Mouse (Mus musculus) kidney, embryonic 14.5 days (tissue): ENCODE measurements around the gene Rbm48. TPM values are rescaled to one million over a fixed set of nuclear protein-coding genes. Genes with fewer than 3 reads are reported as not detected.
A peak's percentile ranks its signal among the peaks of the same experiment; 100 is the strongest.
"Not testable (repeated sequence)": the region's sequence is repeated elsewhere in the genome, so short reads cannot be mapped to it uniquely, and the experiment has no call there.

Experiments
- ATAC-seq: fragments of 200-750 bp; cut with Nextera tagmentation; 2 replicates; pipeline ENCODE4 v1.8.0; 2017; ENCODE audit warnings: moderate number of reproducible peaks, mild to moderate bottlenecking, moderate TSS enrichment, moderate library complexity; ENCODE audit not compliant: low FRiP score, low TSS enrichment
- H3K27ac ChIP-seq: fragments of 300-500 bp; sonication (generic); 2 replicates; pipeline ENCODE4 v1.5.1; 2014; ENCODE audit warnings: low read depth, mild to moderate bottlenecking, low read length, moderate library complexity, mixed read lengths
- H3K27me3 ChIP-seq: fragments of 300-500 bp; sonication (generic); 2 replicates; pipeline ENCODE4 v1.6.1; 2014; ENCODE audit warnings: mild to moderate bottlenecking, low read length; ENCODE audit not compliant: control insufficient read depth, insufficient read depth
- H3K36me3 ChIP-seq: fragments of 300-500 bp; sonication (generic); 2 replicates; pipeline ENCODE4 v1.6.1; 2014; ENCODE audit warnings: low read length, mixed read lengths; ENCODE audit not compliant: control insufficient read depth, insufficient read depth
- H3K4me1 ChIP-seq: fragments of 300-500 bp; sonication (generic); 2 replicates; pipeline ENCODE4 v1.6.1; 2014; ENCODE audit warnings: low read length, mixed read lengths; ENCODE audit not compliant: control insufficient read depth, insufficient read depth
- H3K4me2 ChIP-seq: fragments of 300-500 bp; sonication (generic); replicated peaks from 2 replicates; pipeline ENCODE4 v1.6.1; 2014; ENCODE audit warnings: low read depth, mild to moderate bottlenecking, low read length
- H3K4me3 ChIP-seq: fragments of 300-500 bp; sonication (generic); 2 replicates; pipeline ENCODE4 v1.5.1; 2014; ENCODE audit warnings: mild to moderate bottlenecking, low read length
- H3K9ac ChIP-seq: fragments of 300-500 bp; sonication (generic); 2 replicates; pipeline ENCODE4 v1.6.1; 2014; ENCODE audit warnings: low read depth, mild to moderate bottlenecking, low read length, moderate library complexity
- H3K9me3 ChIP-seq: fragments of 300-500 bp; sonication (generic); 2 replicates; pipeline ENCODE4 v1.6.1; 2016; ENCODE audit warnings: low read length; ENCODE audit not compliant: control insufficient read depth
- WGBS: fragments of 180-500 bp; shearing (Covaris S2); extraction: QIAGEN DNeasy Blood & Tissue Kit; methylation state at CpG from one replicate; pipeline ENCODE4 v1.1.7; 2014; 5-methylcytosine and 5-hydroxymethylcytosine counted together
- polyA plus RNA-seq: library from polyadenylated mRNA; unstranded; fragments of >200 nt; fragmentation: Nextera tagmentation; extraction: Ambion mirVana; gene quantifications from 2 replicates; pipeline ENCODE4 v1.2.1, GENCODE M21; 2014

Rbm48 gene
- polyA plus RNA-seq, 1 experiment from 2014 or later = 14.9 TPM

DNA sequence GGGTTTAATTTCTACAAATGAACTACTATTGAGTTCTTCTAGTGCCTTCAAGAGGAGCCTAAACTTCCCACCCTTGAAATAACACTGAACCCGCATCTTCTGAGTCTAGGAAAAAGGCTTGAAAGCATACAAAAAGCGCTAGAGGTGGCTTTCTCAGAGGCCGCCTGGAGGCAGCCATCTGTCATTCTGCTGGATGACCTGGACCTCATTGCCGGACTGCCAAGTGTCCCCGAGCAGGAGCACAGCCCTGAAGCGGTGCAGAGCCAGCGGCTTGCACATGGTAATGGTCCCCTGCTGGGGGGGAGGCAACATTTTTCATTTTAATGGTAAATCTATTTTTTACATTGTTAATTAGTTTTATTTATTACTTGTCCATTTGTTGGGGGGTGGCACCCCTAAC is 24.1 kb upstream of the Rbm48 start:
- peaks cover 25% of the 10 kb centered on the region for H3K36me3 ChIP-seq

DNA sequence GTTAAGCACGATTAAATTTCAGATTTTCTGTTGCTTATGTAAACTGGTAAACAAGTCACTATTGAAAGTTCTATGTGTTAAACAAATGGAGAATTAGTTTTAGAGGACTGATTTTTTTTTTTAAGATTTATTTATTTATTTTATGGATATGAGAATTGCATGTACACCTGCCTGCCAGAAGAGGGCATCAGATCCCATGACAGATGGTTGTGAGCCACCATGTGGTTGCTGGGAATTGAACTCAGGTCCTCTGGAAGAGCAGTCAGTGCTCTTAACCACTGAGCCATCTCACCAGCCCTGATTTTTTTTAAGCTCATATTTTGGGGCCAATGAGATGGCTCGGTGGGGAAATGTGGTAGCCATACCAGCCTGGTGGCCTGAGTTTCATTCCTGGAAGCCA is 15.4 kb upstream of the Rbm48 start:
- not testable (repeated sequence) for H3K27me3 ChIP-seq, H3K9ac ChIP-seq, H3K27ac ChIP-seq, H3K4me2 ChIP-seq, H3K4me1 ChIP-seq, ATAC-seq, H3K9me3 ChIP-seq, H3K4me3 ChIP-seq
- WGBS = 88% methylated on average over 2 of the region's 2 CpGs
- peaks cover 17% of the 10 kb centered on the region for H3K36me3 ChIP-seq

More for the DNA sequence above, 24.1 kb upstream of the Rbm48 start:
- H3K9me3 ChIP-seq = no peaks in the 10 kb centered on the region
- no peak overlapping the region for H3K9ac ChIP-seq
- no peak overlapping the region for H3K4me2 ChIP-seq
- H3K4me1 ChIP-seq = no peaks in the 10 kb centered on the region
- 92% methylated on average over 7 of the region's 7 CpGs for WGBS
- no peak overlapping the region for H3K4me3 ChIP-seq
- no peak overlapping the region for H3K27ac ChIP-seq
- no peaks in the 10 kb centered on the region for H3K27me3 ChIP-seq
- ATAC-seq = no peak

DNA sequence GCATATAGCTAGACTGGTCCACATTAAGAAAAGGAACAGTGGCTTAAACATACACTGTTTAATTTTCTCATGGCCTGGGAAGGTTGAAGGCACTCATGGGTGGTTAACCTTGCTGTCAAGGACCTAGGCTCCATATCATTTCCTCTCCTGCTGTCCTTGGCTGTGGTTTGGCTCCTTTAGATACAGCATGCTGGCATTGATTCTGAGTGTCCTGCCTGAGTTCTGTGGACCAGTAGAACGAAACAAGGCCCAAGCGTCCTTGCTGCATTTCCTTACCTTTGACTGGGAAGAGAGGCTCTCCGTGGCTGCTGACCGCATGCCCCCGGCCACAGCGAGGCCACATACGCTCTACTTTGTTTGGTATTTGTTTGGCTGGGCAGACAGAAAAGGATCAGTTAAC is 12.9 kb upstream of the Rbm48 start:
- no peak for ATAC-seq
- Histone ChIP-seq H3K4me1 (no peaks in the 10 kb centered on the region), H3K9me3 (no peaks in the 10 kb centered on the region), H3K4me3 (no peak overlapping the region), H3K27me3 (no peaks in the 10 kb centered on the region), H3K27ac (no peak overlapping the region), H3K9ac (no peak overlapping the region), H3K4me2 (no peak overlapping the region), H3K36me3 (peaks cover 34% of the 10 kb centered on the region)
- 95% methylated on average over 7 of the region's 7 CpGs for WGBS

DNA sequence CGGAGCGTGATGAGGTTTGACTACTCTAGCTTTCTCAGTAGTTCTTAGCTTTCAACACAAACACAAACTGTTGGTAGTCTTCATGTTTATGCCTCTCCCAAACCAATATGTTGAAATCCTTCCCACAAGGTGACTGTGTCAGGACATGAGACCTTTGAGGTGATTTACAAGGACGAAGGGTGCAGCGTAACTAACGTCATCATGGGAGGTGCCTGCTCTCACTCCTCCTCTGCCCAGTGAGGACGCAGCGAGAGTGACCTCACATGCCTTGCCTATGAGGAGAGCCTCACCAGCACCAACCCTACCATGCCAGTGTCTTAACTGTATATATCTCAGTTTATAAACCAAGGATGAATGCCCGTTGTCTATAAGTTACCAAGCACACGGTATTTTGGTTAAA is 10.7 kb upstream of the Rbm48 start:
- Histone ChIP-seq H3K4me2 (no peak overlapping the region), H3K27ac (no peak overlapping the region), H3K4me1 (no peaks in the 10 kb centered on the region), H3K27me3 (no peaks in the 10 kb centered on the region), H3K4me3 (no peak overlapping the region), H3K9ac (no peak overlapping the region), H3K9me3 (no peaks in the 10 kb centered on the region), H3K36me3 (peaks cover 35% of the 10 kb centered on the region)
- 94% methylated on average over 9 of the region's 9 CpGs for WGBS
- ATAC-seq = no peak

DNA sequence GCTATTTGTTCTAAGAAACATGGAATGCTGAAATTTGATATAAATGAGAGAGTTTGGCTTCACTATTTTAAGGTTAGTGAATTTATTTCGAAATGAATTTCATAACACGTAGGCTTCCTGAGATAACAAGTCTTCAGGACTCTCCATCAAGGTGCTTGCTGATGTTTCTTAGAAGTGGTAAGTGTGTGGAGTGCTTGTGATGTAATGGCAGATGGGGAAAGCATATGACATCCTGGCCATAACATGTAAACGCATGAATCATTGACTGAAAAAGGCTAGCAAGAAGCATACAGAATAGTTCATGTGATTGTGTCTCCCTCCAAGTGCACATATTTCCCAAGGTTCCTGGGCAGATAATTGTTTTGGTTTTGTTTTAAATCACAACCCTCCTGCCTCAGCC is 4.4 kb upstream of the Rbm48 start:
- 95% methylated on average over 3 of the region's 3 CpGs for WGBS
- ATAC-seq = no peak
- Histone ChIP-seq H3K9ac (no peak overlapping the region), H3K36me3 (peaks cover 12% of the 10 kb centered on the region), H3K27me3 (no peaks in the 10 kb centered on the region), H3K4me3 (no peak overlapping the region), H3K9me3 (no peaks in the 10 kb centered on the region), H3K4me2 (no peak overlapping the region), H3K4me1 (no peaks in the 10 kb centered on the region), H3K27ac (no peak overlapping the region)

DNA sequence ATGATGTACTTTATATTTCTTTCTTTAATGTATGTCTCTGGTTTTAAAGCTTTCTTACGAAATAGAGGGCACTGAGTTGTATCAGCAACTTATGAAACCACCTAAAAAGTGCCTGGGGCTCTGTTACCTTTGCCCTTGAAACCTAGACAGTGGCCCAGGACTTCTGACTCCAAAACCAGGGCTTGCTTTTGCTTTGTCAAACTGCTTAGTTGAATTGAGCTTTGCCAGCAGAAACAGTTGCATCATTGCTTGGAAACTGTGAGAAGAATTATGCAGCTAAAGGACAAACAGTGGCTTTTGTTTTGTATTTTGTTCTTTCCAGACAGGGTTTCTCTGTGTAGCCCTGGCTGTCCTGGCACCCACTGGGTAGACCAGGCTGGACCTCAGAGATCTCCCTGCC is 3.9 kb upstream of the Rbm48 start:
- no peaks in the 10 kb centered on the region for H3K27me3 ChIP-seq
- 84% methylated on average over 1 of the region's 1 CpGs for WGBS
- no peak for ATAC-seq
- peaks cover 7% of the 10 kb centered on the region; the same call in 1 of the 2 replicates for H3K36me3 ChIP-seq
- H3K27ac ChIP-seq = no peak overlapping the region
- H3K4me1 ChIP-seq = 0 out of 2 replicates have a peak, but pooled peaks cover under 1% of the 10 kb centered on the region
- H3K9me3 ChIP-seq = no peaks in the 10 kb centered on the region
- no peak overlapping the region for H3K9ac ChIP-seq
- H3K4me3 ChIP-seq = no peak overlapping the region
- H3K4me2 ChIP-seq = no peak overlapping the region

DNA sequence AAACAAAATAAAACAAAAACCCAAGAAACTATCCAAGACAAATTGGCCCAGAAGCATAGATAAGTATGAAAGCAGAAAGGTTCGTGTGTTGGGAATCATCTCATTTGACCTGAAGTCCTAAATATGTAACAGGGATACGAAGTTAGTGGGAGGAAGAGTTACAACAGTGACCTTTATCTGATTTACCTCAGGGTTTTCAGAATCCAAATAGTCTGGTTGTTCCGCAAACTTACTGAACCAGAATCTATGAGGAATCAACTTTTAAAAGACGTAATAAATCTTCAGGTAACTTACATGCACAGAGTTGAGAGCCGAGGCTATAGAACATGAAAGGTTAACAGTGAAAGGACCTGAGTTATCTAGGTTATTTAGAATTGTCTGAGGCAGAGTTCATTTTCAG is 2.4 kb upstream of the Rbm48 start:
- ATAC-seq = no peak
- Histone ChIP-seq H3K9me3 (no peaks in the 10 kb centered on the region), H3K4me2 (no peak overlapping the region), H3K4me3 (no peak overlapping the region), H3K36me3 (no peaks in the 10 kb centered on the region), H3K27ac (no peak overlapping the region), H3K27me3 (no peaks in the 10 kb centered on the region), H3K9ac (no peak overlapping the region), H3K4me1 (peaks cover 8% of the 10 kb centered on the region)
- WGBS = 79% methylated on average over 5 of the region's 5 CpGs

DNA sequence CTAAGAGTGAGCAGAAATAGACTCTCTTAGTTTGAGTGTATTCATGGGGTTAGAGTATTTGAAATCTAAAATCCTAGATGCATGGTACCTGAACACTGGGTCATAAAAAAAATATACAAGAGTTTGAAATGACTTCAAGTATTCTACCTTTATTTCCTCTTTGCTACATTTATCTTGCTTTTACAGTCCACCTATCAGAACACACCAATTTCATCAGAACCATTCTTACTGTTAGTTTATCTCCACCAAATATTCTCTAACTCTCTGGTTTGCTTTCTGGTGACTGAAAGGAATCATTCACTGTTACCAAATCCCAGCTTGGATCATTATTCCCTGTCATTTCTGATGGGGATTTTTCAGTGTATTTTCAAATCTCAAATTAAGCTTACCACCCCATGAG is 786 bp upstream of the Rbm48 start:
- Histone ChIP-seq H3K36me3 (no peaks in the 10 kb centered on the region; the same call in 1 of the 2 replicates), H3K4me1 (peaks cover 8% of the 10 kb centered on the region), H3K4me3 (peak overlapping the region; percentile 87), H3K9ac (no peak overlapping the region; the same call in 1 of the 2 replicates), H3K4me2 (peak overlapping the region; percentile 61), H3K27me3 (no peaks in the 10 kb centered on the region), H3K9me3 (no peaks in the 10 kb centered on the region), H3K27ac (no peak overlapping the region)
- ATAC-seq = no peak

DNA sequence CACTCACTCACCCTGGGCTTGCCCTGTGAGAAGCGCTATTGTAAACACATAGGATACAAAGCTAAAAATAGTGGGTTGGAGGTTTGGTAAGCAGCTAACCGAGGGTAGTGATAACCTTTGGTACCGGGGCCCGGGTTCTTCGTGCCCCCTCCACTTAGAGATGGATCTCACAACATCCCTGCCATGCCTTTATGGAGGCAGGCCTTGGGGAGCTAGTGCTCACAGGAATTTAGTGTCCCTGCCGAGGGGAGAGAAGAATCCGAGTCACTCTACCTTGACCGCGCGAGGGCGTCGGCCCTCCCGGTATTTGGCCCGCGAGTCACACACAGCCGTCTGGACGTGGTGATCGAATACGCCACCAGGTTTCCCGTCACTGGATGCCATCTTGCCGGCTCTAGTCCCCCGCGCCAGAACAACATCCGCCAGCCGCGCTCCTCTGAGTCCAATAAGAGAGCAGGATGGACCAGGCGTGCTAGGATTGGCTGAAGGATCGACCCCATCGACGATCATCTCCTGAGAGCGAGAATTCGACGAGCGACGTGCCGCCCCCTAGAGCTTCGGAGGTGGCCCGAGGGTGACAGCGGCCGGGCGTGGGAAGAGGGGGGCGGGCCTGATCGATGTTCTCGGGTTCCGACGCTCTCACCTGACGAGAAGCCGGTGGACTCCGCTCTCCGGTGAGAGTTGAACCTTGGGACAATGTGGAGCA is 539 bp downstream of the Rbm48 start, which contains the start of gene Pex1:
Gene Pex1 (plus strand): TSS at position 374 of the 706 bp plus-strand sequence.
- WGBS = under 1% methylated on average over 49 of the region's 50 CpGs
- Histone ChIP-seq H3K27ac (no peak within 1 kb of the TSS), H3K4me1 (peaks cover 8% of the 10 kb centered on the region), H3K4me3 (peak within 1 kb of the TSS; percentile 87), H3K4me2 (peak within 1 kb of the TSS; percentile 73), H3K9ac (peak within 1 kb of the TSS; percentile 78), H3K36me3 (peaks cover 9% of the 10 kb centered on the region; the same call in 1 of the 2 replicates), H3K27me3 (no peaks in the 10 kb centered on the region), H3K9me3 (no peaks in the 10 kb centered on the region)
- peak; percentile 99 for ATAC-seq
